8 mouse cellular contexts compared by ENCODE assay signal in the genomic region with DNA sequence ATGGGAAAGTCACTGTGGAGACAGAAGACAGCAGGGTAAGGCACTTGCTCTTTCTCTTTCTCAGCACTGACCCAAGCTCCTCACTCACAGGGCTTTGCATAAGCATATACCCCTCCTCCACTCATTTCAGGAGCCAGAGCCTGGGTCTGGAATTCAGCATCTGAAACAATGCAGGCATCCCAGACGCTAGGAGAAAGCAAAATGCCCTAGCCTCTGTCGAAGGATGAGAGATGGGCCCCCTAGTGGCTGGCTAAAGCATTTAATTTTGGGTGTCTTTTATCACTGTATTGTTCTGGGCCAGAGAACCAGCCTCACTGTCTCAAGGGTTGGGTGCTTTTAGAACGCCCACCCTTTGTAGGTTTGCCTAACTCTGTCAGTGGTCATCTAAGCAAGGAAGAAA. TPM values are rescaled to one million over a fixed set of nuclear protein-coding genes. Genes with fewer than 3 reads are reported as not detected.
DNase-seq lines count a peak whose midpoint lies in the region; ATAC-seq and TF ChIP-seq lines count a peak whose summit lies in the region.

No protein-coding gene starts in this region.

- TF ChIP-seq POLR2A in liver, adult 2 months (IDR thresholded peaks at IDR 0.05; ENCODE audit: extremely low read depth, insufficient read depth, low read length): no peak
- no peak for TF ChIP-seq POLR2A in myocyte (IDR thresholded peaks at IDR 0.05; ENCODE audit: insufficient read length, low read depth)

- peaks cover 49% of the 10 kb centered on the region for H3K4me1 ChIP-seq in E14TG2a.4 (replicated peaks; ENCODE audit: low read depth, low read length)
- H3K4me1 ChIP-seq in intestine, embryonic 15.5 days (replicated peaks): 0 out of 2 replicates have a peak, but pooled peaks cover 4% of the 10 kb centered on the region
- H3K4me1 ChIP-seq in liver, adult 2 months (ENCODE audit: control insufficient read depth, insufficient read depth, low read length): no peaks in the 10 kb centered on the region

- no peak overlapping the region for H3K4me2 ChIP-seq in intestine, embryonic 15.5 days (replicated peaks)
- peak overlapping the region; percentile 65 for H3K4me2 ChIP-seq in myocyte (ENCODE audit: low read depth)

- H3K9me3 ChIP-seq in E14TG2a.4 (ENCODE audit: low read length): no peaks in the 10 kb centered on the region
- H3K9me3 ChIP-seq in intestine, embryonic 15.5 days: no peaks in the 10 kb centered on the region

- H3K27me3 ChIP-seq in E14TG2a.4 (ENCODE audit: insufficient read depth, low read length): peaks cover 48% of the 10 kb centered on the region
- peaks cover 10% of the 10 kb centered on the region for H3K27me3 ChIP-seq in intestine, embryonic 15.5 days (replicated peaks)
- H3K27me3 ChIP-seq in liver, adult 2 months (ENCODE audit: control insufficient read depth, insufficient read depth, low read length): peaks cover 5% of the 10 kb centered on the region; the same call in 1 of the 2 replicates
- no peaks in the 10 kb centered on the region for H3K27me3 ChIP-seq in myocyte (ENCODE audit: control insufficient read depth, insufficient read depth, insufficient read length)

- H3K79me2 ChIP-seq in liver, adult 2 months (ENCODE audit: control insufficient read depth, insufficient read depth, low read length): no peaks in the 10 kb centered on the region
- H3K79me2 ChIP-seq in myocyte (ENCODE audit: control insufficient read depth, insufficient read depth): no peaks in the 10 kb centered on the region

- 14% methylated on average over 3 of the region's 3 CpGs for WGBS in intestine, embryonic 15.5 days
- 2% methylated on average over 3 of the region's 3 CpGs for WGBS in liver, adult 2 months

- H3K36me3 ChIP-seq in E14TG2a.4 (ENCODE audit: insufficient read depth, low read length) (no peaks in the 10 kb centered on the region), myocyte (ENCODE audit: control insufficient read depth, insufficient read depth) (no peaks in the 10 kb centered on the region)
- H3K36me3 ChIP-seq in intestine, embryonic 15.5 days: no peaks in the 10 kb centered on the region
- no peaks in the 10 kb centered on the region for H3K36me3 ChIP-seq in liver, adult 2 months (ENCODE audit: control insufficient read depth, insufficient read depth, low read length)

- TF ChIP-seq CTCF in E14TG2a.4 (conservative IDR thresholded peaks at IDR 0.05; ENCODE audit: low read length): peak; percentile 95
- TF ChIP-seq CTCF in liver, adult 2 months (IDR thresholded peaks at IDR 0.05; ENCODE audit: low read depth, low read length): peak; percentile 59; the same call in 1 of the 2 replicates

- H3K27ac ChIP-seq in intestine, embryonic 15.5 days: no peak overlapping the region
- no peak overlapping the region for H3K27ac ChIP-seq in liver, adult 2 months (replicated peaks; ENCODE audit: insufficient read depth, low read depth, low read length)

- no peak overlapping the region for H3K4me3 ChIP-seq in E14TG2a.4 (replicated peaks; ENCODE audit: low read length)
- H3K4me3 ChIP-seq in intestine, embryonic 15.5 days (replicated peaks): no peak overlapping the region
- H3K4me3 ChIP-seq in liver, adult 2 months (ENCODE audit: insufficient read depth, low read depth, low read length): no peak overlapping the region
- peak overlapping the region; percentile 43 for H3K4me3 ChIP-seq in myocyte

- H3K9ac ChIP-seq in intestine, embryonic 15.5 days: no peak overlapping the region
- no peak overlapping the region for H3K9ac ChIP-seq in liver, adult 2 months (ENCODE audit: low read depth, low read length)

- peak overlapping the region; percentile 15 for H3ac ChIP-seq in myocyte (ENCODE audit: control insufficient read depth, insufficient read length)

- peak; percentile 60 for DNase-seq in 416B (ENCODE audit: low read depth)
- peak; percentile 11 for DNase-seq in c-Kit-negative CD71-positive TER-119-positive erythroid progenitor cells, embryonic 14.5 days (ENCODE audit: low read depth, low spot score)
- peak; percentile 39 for DNase-seq in liver, adult 2 months (ENCODE audit: extremely low read depth, low read depth, low spot score)
- peak; percentile 72 for DNase-seq in testis, postnatal 10 days (ENCODE audit: low spot score)

- peak; percentile 55 for ATAC-seq in erythroid progenitor cell, adult 5-6 weeks (replicated peaks; ENCODE audit: low FRiP score, poor library complexity, severe bottlenecking)
- ATAC-seq in intestine, embryonic 15.5 days: peak; percentile 37; the same call in 1 of the 2 replicates

TF ChIP-seq in myocyte, 11 proteins besides CTCF, POLR2A, EP300 and RAD21:
- TF ChIP-seq CEBPB (IDR thresholded peaks at IDR 0.05; ENCODE audit: insufficient read depth, poor library complexity, severe bottlenecking): no peak
- peak; percentile 13 for TF ChIP-seq POLR2AphosphoS2 (IDR thresholded peaks at IDR 0.05; ENCODE audit: insufficient read length, low read depth)

RNA-seq across cellular contexts. Expression of a gene that starts 2.1 kb away (rescaled TPM):
- not detected in 2 replicates for total RNA-seq in erythroid progenitor cell, adult 5-6 weeks (2015; ENCODE audit: low replicate concordance)
- total RNA-seq in erythroid progenitor cell, adult 5-6 weeks (2017; ENCODE audit: low replicate concordance): not detected in 2 replicates
- polyA plus RNA-seq in intestine, embryonic 15.5 days (2015; fragmentation: Nextera tagmentation; extraction: Ambion mirVana): 0.48 and 1.2 TPM in 2 replicates
- total RNA-seq in liver, adult 2 months (2014; rRNA removed): not detected in 2 replicates
- polyA plus RNA-seq in liver, adult 2 months (2012; rRNA removed): not detected in 2 replicates
- polyA plus RNA-seq in myocyte (2012; fragmentation: generic; extraction: Trizol): 876 TPM

RNA-seq across cellular contexts. Expression of a gene that starts 27.7 kb away (rescaled TPM):
- 2.5 TPM in 1 of 2 replicates, not detected in the other for total RNA-seq in erythroid progenitor cell, adult 5-6 weeks (2015; ENCODE audit: low replicate concordance)
- total RNA-seq in erythroid progenitor cell, adult 5-6 weeks (2017; ENCODE audit: low replicate concordance): 2.2 and 2.9 TPM in 2 replicates
- polyA plus RNA-seq in intestine, embryonic 15.5 days (2015; fragmentation: Nextera tagmentation; extraction: Ambion mirVana): 19.5 and 20.7 TPM in 2 replicates
- total RNA-seq in liver, adult 2 months (2014; rRNA removed): 10.5 and 11.5 TPM in 2 replicates
- 4.8 and 5.5 TPM in 2 replicates for polyA plus RNA-seq in liver, adult 2 months (2012; rRNA removed)
- polyA plus RNA-seq in myocyte (2012; fragmentation: generic; extraction: Trizol): 14.7 TPM

RNA-seq across cellular contexts. Expression of a gene that starts 27.8 kb away (rescaled TPM):
- total RNA-seq in erythroid progenitor cell, adult 5-6 weeks (2015; ENCODE audit: low replicate concordance): 5.0 and 34.8 TPM in 2 replicates
- 3.2 and 8.5 TPM in 2 replicates for total RNA-seq in erythroid progenitor cell, adult 5-6 weeks (2017; ENCODE audit: low replicate concordance)
- polyA plus RNA-seq in intestine, embryonic 15.5 days (2015; fragmentation: Nextera tagmentation; extraction: Ambion mirVana): 20.8 and 24.2 TPM in 2 replicates
- total RNA-seq in liver, adult 2 months (2014; rRNA removed): 25.2 and 36.5 TPM in 2 replicates
- polyA plus RNA-seq in liver, adult 2 months (2012; rRNA removed): 10.8 and 14.0 TPM in 2 replicates
- polyA plus RNA-seq in myocyte (2012; fragmentation: generic; extraction: Trizol): 13.1 TPM

RNA-seq across cellular contexts. Expression of a gene that starts 55.2 kb away (rescaled TPM):
- total RNA-seq in erythroid progenitor cell, adult 5-6 weeks (2015; ENCODE audit: low replicate concordance): 2.9 and 3.8 TPM in 2 replicates
- 1.3 TPM in 1 of 2 replicates, not detected in the other for total RNA-seq in erythroid progenitor cell, adult 5-6 weeks (2017; ENCODE audit: low replicate concordance)
- polyA plus RNA-seq in intestine, embryonic 15.5 days (2015; fragmentation: Nextera tagmentation; extraction: Ambion mirVana): 2.7 and 3.0 TPM in 2 replicates
- total RNA-seq in liver, adult 2 months (2014; rRNA removed): 6.6 and 8.7 TPM in 2 replicates
- polyA plus RNA-seq in liver, adult 2 months (2012; rRNA removed): 9.5 and 9.9 TPM in 2 replicates
- 0.70 TPM for polyA plus RNA-seq in myocyte (2012; fragmentation: generic; extraction: Trizol)

Comparison
In these comparisons a context has a peak if more than half of its experiments do, and no peak if none do; other contexts are left out.
1. DNase-seq: peak in every context shown above with its lines; median percentile 72 in testis, postnatal 10 days; 60 in 416B; 39 in liver, adult 2 months; 11 in c-Kit-negative CD71-positive TER-119-positive erythroid progenitor cells, embryonic 14.5 days.
2. RNA of a gene that starts 2.1 kb away (polyA plus RNA-seq): 876 TPM in myocyte (single experiment); 0.48 to 1.2 TPM in intestine, embryonic 15.5 days and not detected in liver, adult 2 months; every median in the first group is over 100 times any median in the second.